Comparison of ENCODE assay signal across 33 mouse cellular contexts in genomic region chr3:79560555-79560954, GRCm38 (mm10). TPM values are rescaled to one million over a fixed set of nuclear protein-coding genes. Genes with fewer than 3 reads are reported as not detected.
A peak's percentile ranks its signal among the peaks of the same experiment; 100 is the strongest.
DNase-seq lines count a peak whose midpoint lies in the region; ATAC-seq lines count a peak whose summit lies in the region.
"Had no signal": no experiment of that assay in that cellular context is flagged by ENCODE, and none has a peak within 500 bp of the region (broad histone marks: within the 10 kb centered on the region; RNA-seq: fewer than 3 reads in every experiment).

No protein-coding gene starts in this region.

- whole genome bisulfite sequencing in midbrain, embryonic 11.5 days, result 96% methylated on average over 6 of the region's 6 CpGs
- WGBS in midbrain, embryonic 15.5 days, result 96% methylated on average over 6 of the region's 6 CpGs

- no peak overlapping the region for H3K4me2 ChIP-seq in midbrain, embryonic 11.5 days
- no peak overlapping the region for H3K4me2 ChIP-seq in midbrain, embryonic 15.5 days
- H3K4me2 ChIP-seq: embryonic facial prominence, embryonic 13.5 days; heart, embryonic 15.5 days; hindbrain, embryonic 12.5 days; limb, embryonic 15.5 days; liver, embryonic 15.5 days; lung, embryonic 14.5 days; midbrain, embryonic 12.5 days; stomach, embryonic 15.5 days had no signal

- H3K9ac ChIP-seq in midbrain, embryonic 11.5 days (ENCODE audit: low read length), result no peak overlapping the region
- H3K9ac ChIP-seq in midbrain, embryonic 15.5 days, result no peak overlapping the region
- H3K9ac ChIP-seq: embryonic facial prominence, embryonic 13.5 days; heart, embryonic 15.5 days; hindbrain, embryonic 12.5 days; limb, embryonic 15.5 days; liver, embryonic 15.5 days; lung, embryonic 14.5 days; midbrain, embryonic 12.5 days; stomach, embryonic 15.5 days had no signal

- H3K4me3 ChIP-seq in midbrain, embryonic 11.5 days (ENCODE audit: low read depth, low read length), result no peak overlapping the region
- H3K4me3 ChIP-seq in midbrain, embryonic 15.5 days, result no peak overlapping the region
- H3K4me3 ChIP-seq: embryonic facial prominence, embryonic 13.5 days; forebrain, embryonic 10.5 days; heart, embryonic 10.5 days; heart, embryonic 15.5 days; hindbrain, embryonic 12.5 days; limb, embryonic 10.5 days; limb, embryonic 15.5 days; liver, embryonic 15.5 days; midbrain, embryonic 12.5 days; stomach, embryonic 15.5 days had no signal

- no peaks in the 10 kb centered on the region for H3K4me1 ChIP-seq in midbrain, embryonic 11.5 days (ENCODE audit: control insufficient read depth, insufficient read depth, low read length)
- H3K4me1 ChIP-seq in midbrain, embryonic 15.5 days, result peaks cover 9% of the 10 kb centered on the region
- H3K4me1 ChIP-seq: embryonic facial prominence, embryonic 13.5 days; limb, embryonic 10.5 days; limb, embryonic 15.5 days; midbrain, embryonic 12.5 days had no signal

- DNase-seq in embryo, embryonic 10 days (ENCODE audit: low spot score), result peak; percentile 2
- no peak for DNase-seq in embryo, embryonic 9.5 days (ENCODE audit: extremely low spot score)
- peak; percentile 2 for DNase-seq in midbrain, embryonic 11.5 days (ENCODE audit: low spot score, missing footprints)
- peak; percentile 41 for DNase-seq in kidney, postnatal 14 days
- DNase-seq in yolk sac, embryonic 10.5 days (ENCODE audit: low spot score), result peak; percentile 61
- DNase-seq: adrenal gland, adult 8-10 months; cerebellum, adult 11 months; cerebellum, adult 9-10 months; cerebellum, postnatal 36 days; embryo, embryonic 11 days; gastrocnemius, postnatal 14 days; heart, postnatal 36 days; layer of hippocampus, postnatal 36 days; lung, embryonic 14.5 days; lung, postnatal 14 days; retina, postnatal 1 day; right cerebral cortex, postnatal 14 days; thymus, postnatal 14 days had no signal

- no peak for ATAC-seq in midbrain, embryonic 11.5 days (ENCODE audit: low FRiP score)
- ATAC-seq in midbrain, embryonic 15.5 days (replicated peaks), result no peak
- ATAC-seq in monocyte, adult 5-6 weeks (replicated peaks; ENCODE audit: insufficient number of reproducible peaks, low FRiP score, low TSS enrichment, poor library complexity, severe bottlenecking), result no peak
- ATAC-seq in activated CD4-positive, CD25-positive, alpha-beta regulatory T cell, adult 4 months, result no peak
- ATAC-seq: forebrain, embryonic 16.5 days; hindbrain, postnatal 0 days had no signal

- H3K36me3 ChIP-seq in midbrain, embryonic 11.5 days (ENCODE audit: control insufficient read depth, insufficient read depth, low read length), result no peaks in the 10 kb centered on the region
- no peaks in the 10 kb centered on the region for H3K36me3 ChIP-seq in midbrain, embryonic 15.5 days (replicated peaks)
- H3K36me3 ChIP-seq: embryonic facial prominence, embryonic 13.5 days; heart, embryonic 10.5 days; heart, embryonic 15.5 days; hindbrain, embryonic 12.5 days; limb, embryonic 15.5 days; midbrain, embryonic 12.5 days; stomach, embryonic 15.5 days had no signal

- no peaks in the 10 kb centered on the region for H3K9me3 ChIP-seq in midbrain, embryonic 11.5 days (ENCODE audit: control insufficient read depth, low read length)
- H3K9me3 ChIP-seq in midbrain, embryonic 15.5 days, result no peaks in the 10 kb centered on the region
- H3K9me3 ChIP-seq: embryonic facial prominence, embryonic 13.5 days; forebrain, embryonic 10.5 days; heart, embryonic 10.5 days; heart, embryonic 15.5 days; hindbrain, embryonic 12.5 days; limb, embryonic 10.5 days; limb, embryonic 15.5 days; liver, embryonic 15.5 days; midbrain, embryonic 12.5 days; stomach, embryonic 15.5 days had no signal

- no peak overlapping the region for H3K27ac ChIP-seq in midbrain, embryonic 11.5 days (ENCODE audit: low read depth, low read length)
- H3K27ac ChIP-seq in midbrain, embryonic 15.5 days, result no peak overlapping the region
- H3K27ac ChIP-seq: embryonic facial prominence, embryonic 13.5 days; forebrain, embryonic 10.5 days; heart, embryonic 10.5 days; heart, embryonic 15.5 days; hindbrain, embryonic 12.5 days; hindbrain, postnatal 0 days; limb, embryonic 10.5 days; liver, embryonic 15.5 days; midbrain, embryonic 12.5 days had no signal

- H3K27me3 ChIP-seq in midbrain, embryonic 11.5 days (ENCODE audit: control insufficient read depth, insufficient read depth, low read length), result no peaks in the 10 kb centered on the region
- no peaks in the 10 kb centered on the region for H3K27me3 ChIP-seq in midbrain, embryonic 15.5 days (replicated peaks)
- H3K27me3 ChIP-seq: embryonic facial prominence, embryonic 13.5 days; heart, embryonic 15.5 days; hindbrain, embryonic 12.5 days; limb, embryonic 15.5 days; liver, embryonic 15.5 days; stomach, embryonic 15.5 days had no signal

RNA-seq across cellular contexts. Expression of gene Fnip2, which starts 7.0 kb away (rescaled TPM):
- polyA plus RNA-seq in midbrain, embryonic 11.5 days (2014; fragmentation: Nextera tagmentation; extraction: Ambion mirVana), result 4.9 and 5.5 TPM in 2 replicates
- polyA plus RNA-seq in midbrain, embryonic 15.5 days (2015; fragmentation: Nextera tagmentation; extraction: Ambion mirVana), result 10.0 and 10.4 TPM in 2 replicates
- 3.0 to 6.5 TPM (median 5.7 TPM) in 3 replicates for total RNA-seq in monocyte, adult 5-6 weeks (2017)
- polyA plus RNA-seq in activated CD4-positive, CD25-positive, alpha-beta regulatory T cell, adult 4 months (2017; shearing (Covaris generic)), result under 1 TPM; 0.34 to 0.46 TPM

RNA-seq across cellular contexts. Expression of gene Ppid, which starts 30.6 kb away (rescaled TPM):
- polyA plus RNA-seq in midbrain, embryonic 11.5 days (2014; fragmentation: Nextera tagmentation; extraction: Ambion mirVana), result 207 and 233 TPM in 2 replicates
- polyA plus RNA-seq in midbrain, embryonic 15.5 days (2015; fragmentation: Nextera tagmentation; extraction: Ambion mirVana), result 139 and 141 TPM in 2 replicates
- 99.2 to 136 TPM (median 131 TPM) in 3 replicates for total RNA-seq in monocyte, adult 5-6 weeks (2017)
- 100 to 1,000 TPM in 1 of 2 experiments, 10 to 100 TPM in 1; 99.8 to 114 TPM for polyA plus RNA-seq in activated CD4-positive, CD25-positive, alpha-beta regulatory T cell, adult 4 months (2017; shearing (Covaris generic))
